Mouse (Mus musculus): ENCODE measurements around the gene Phactr3.

DNA sequence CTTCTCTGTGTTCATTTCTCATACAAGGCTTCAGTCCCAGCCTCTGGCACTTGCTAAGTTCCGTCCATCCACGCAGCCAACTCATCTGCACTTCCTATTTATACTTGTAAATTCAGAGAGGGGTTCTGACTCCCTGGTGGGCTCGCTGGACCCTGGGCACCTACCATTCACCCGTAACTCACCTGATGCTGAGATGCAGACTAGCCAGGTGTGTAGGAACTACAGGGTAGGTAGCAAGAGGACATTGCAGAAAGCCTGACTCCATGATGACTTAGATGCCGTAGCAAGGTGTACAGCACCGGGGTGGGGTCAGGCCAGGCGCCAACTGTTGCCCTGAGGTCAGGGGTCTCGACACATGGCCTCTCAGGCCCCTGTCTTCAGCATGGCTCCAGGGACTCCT, 6.7 kb downstream of the Phactr3 start:
- no peak for TF ChIP-seq CTCF (IDR thresholded peaks at IDR 0.05; ENCODE audit: borderline replicate concordance, control insufficient read depth, extremely low read depth, insufficient read depth, low read length, poor library complexity)
- TF ChIP-seq POLR2A (IDR thresholded peaks at IDR 0.05; ENCODE audit: control insufficient read depth, extremely low read depth, insufficient read depth, low read length, poor library complexity) = no peak
